Mouse (Mus musculus) MN1 (cell line): ENCODE measurements at regions not wholly inside any gene's neighbourhood (a gene's known extent, or its start where the extent isn't known, plus 50 kb on each side); places are given as distances from the start of the nearest gene placed in this dataset.

Source experiments
- DNase-seq: peaks from one replicate; pipeline ENCODE4 v3.0.0-alpha.2; 2016; ENCODE audit warnings: low spot score

- no peak for DNase-seq
Measured at GRCm38 (mm10) chr12:118784643-118785042, 61.5 kb upstream of the Sp8 start.

- no peak for DNase-seq
Measured at GRCm38 (mm10) chr12:118781978-118782377, 64.2 kb upstream of the Sp8 start.

- no peak for DNase-seq
Measured at GRCm38 (mm10) chr12:118775463-118776064, 70.6 kb upstream of the Sp8 start.

GRCm38 (mm10) chr12:118772790-118773189 lies 73.3 kb upstream of the Sp8 start:
- DNase-seq = no peak

- DNase-seq = no peak
Measured at GRCm38 (mm10) chr12:118766472-118766871, 79.7 kb upstream of the Sp8 start.

- no peak for DNase-seq
Measured at GRCm38 (mm10) chr12:118754076-118754475, 92.1 kb upstream of the Sp8 start.

- DNase-seq = no peak
Measured at GRCm38 (mm10) chr12:118739103-118739502, 107.0 kb upstream of the Sp8 start.

GRCm38 (mm10) chr12:118725891-118726290 lies 120.2 kb upstream of the Sp8 start:
- no peak for DNase-seq

- peak; percentile 46 for DNase-seq
Measured at GRCm38 (mm10) chr12:118719878-118720573, 126.1 kb upstream of the Sp8 start.

GRCm38 (mm10) chr12:118716824-118717223 lies 129.3 kb upstream of the Sp8 start:
- DNase-seq = no peak

- DNase-seq = no peak
Measured at GRCm38 (mm10) chr12:118706626-118707025, 139.5 kb upstream of the Sp8 start.

GRCm38 (mm10) chr12:118704826-118705225 lies 141.3 kb upstream of the Sp8 start:
- DNase-seq = no peak

GRCm38 (mm10) chr12:118703730-118704129 lies 142.4 kb upstream of the Sp8 start:
- no peak for DNase-seq

GRCm38 (mm10) chr12:118703068-118703662 lies 143.0 kb upstream of the Sp8 start:
- DNase-seq = no peak

- DNase-seq = no peak
Measured at GRCm38 (mm10) chr12:118701838-118702237, 144.3 kb upstream of the Sp8 start.

- no peak for DNase-seq
Measured at GRCm38 (mm10) chr12:118698110-118698509, 148.0 kb upstream of the Sp8 start.

GRCm38 (mm10) chr12:118694701-118695100 lies 151.4 kb upstream of the Sp8 start:
- DNase-seq = no peak

- no peak for DNase-seq
Measured at GRCm38 (mm10) chr12:118682902-118683301, 163.2 kb upstream of the Sp8 start.

GRCm38 (mm10) chr12:118677989-118678388 lies 168.1 kb upstream of the Sp8 start:
- DNase-seq = no peak

- DNase-seq = no peak
Measured at GRCm38 (mm10) chr12:118661575-118661974, 184.6 kb upstream of the Sp8 start.

GRCm38 (mm10) chr12:118661214-118661486 lies 185.0 kb upstream of the Sp8 start:
- DNase-seq = no peak

- no peak for DNase-seq
Measured at GRCm38 (mm10) chr12:118660384-118661213, 185.5 kb upstream of the Sp8 start.
